Mouse (Mus musculus): ENCODE results near the gene Ppp4r3a. TPM values are rescaled to one million over a fixed set of nuclear protein-coding genes. Genes with fewer than 3 reads are reported as not detected.

Gene Ppp4r3a
- total and polyA plus RNA-seq, 2 experiments from 2014 or later = 13.9 to 31.4 TPM

GRCm38 (mm10) chr12:101028247-101028953 lies 55.1 kb downstream of the Ppp4r3a start:
- no peaks in the 10 kb centered on the region for H3K9me3 ChIP-seq (replicated peaks; ENCODE audit: control insufficient read depth, low read length)
- H3K27ac ChIP-seq (ENCODE audit: low read depth) = peak overlapping the region; percentile 33
- DNase-seq (ENCODE audit: low spot score) (peak; percentile 43), ATAC-seq (ENCODE audit: insufficient read depth, low read depth) (no peak; the same call in 1 of the 2 replicates)
- H3K36me3 ChIP-seq (replicated peaks; ENCODE audit: control insufficient read depth, insufficient read depth, low read length) = no peaks in the 10 kb centered on the region
- peaks cover 22% of the 10 kb centered on the region for H3K27me3 ChIP-seq (ENCODE audit: control insufficient read depth, insufficient read depth, low read length)
- H3K4me2 ChIP-seq (ENCODE audit: low read depth, low read length) = peak overlapping the region; percentile 97
- H3K9ac ChIP-seq (replicated peaks; ENCODE audit: low read depth, low read length) = peak overlapping the region; percentile 41
- no peaks in the 10 kb centered on the region for H3K4me1 ChIP-seq (ENCODE audit: control insufficient read depth, insufficient read depth)
- WGBS = 2% methylated on average over 51 of the region's 67 CpGs
- TF ChIP-seq CTCF (IDR thresholded peaks at IDR 0.05; ENCODE audit: low read depth) = no peak
- no peak for TF ChIP-seq EP300 (IDR thresholded peaks at IDR 0.05; ENCODE audit: low read depth)
- H3K4me3 ChIP-seq (ENCODE audit: low read depth, low read length) = peak overlapping the region; percentile 58

GRCm38 (mm10) chr12:101027451-101028246 lies 55.9 kb downstream of the Ppp4r3a start:
- no peak for ATAC-seq (ENCODE audit: insufficient read depth, low read depth)
- H3K27ac ChIP-seq (ENCODE audit: low read depth) = no peak overlapping the region
- peak overlapping the region; percentile 97 for H3K4me2 ChIP-seq (ENCODE audit: low read depth, low read length)
- H3K4me1 ChIP-seq (ENCODE audit: control insufficient read depth, insufficient read depth) = no peaks in the 10 kb centered on the region
- WGBS = 11% methylated on average over 19 of the region's 19 CpGs
- 0 out of 2 replicates have a peak overlapping the region, but pooled peaks have one; percentile 41 for H3K9ac ChIP-seq (replicated peaks; ENCODE audit: low read depth, low read length)
- peak overlapping the region; percentile 58 for H3K4me3 ChIP-seq (ENCODE audit: low read depth, low read length)
- H3K27me3 ChIP-seq (ENCODE audit: control insufficient read depth, insufficient read depth, low read length) = peaks cover 22% of the 10 kb centered on the region
- no peaks in the 10 kb centered on the region for H3K9me3 ChIP-seq (replicated peaks; ENCODE audit: control insufficient read depth, low read length)
- DNase-seq (ENCODE audit: low spot score) = no peak
- H3K36me3 ChIP-seq (replicated peaks; ENCODE audit: control insufficient read depth, insufficient read depth, low read length) = no peaks in the 10 kb centered on the region
- TF ChIP-seq CTCF (IDR thresholded peaks at IDR 0.05; ENCODE audit: low read depth) (no peak), EP300 (IDR thresholded peaks at IDR 0.05; ENCODE audit: low read depth) (no peak)

GRCm38 (mm10) chr12:101026946-101027345 lies 56.6 kb downstream of the Ppp4r3a start:
- no peak overlapping the region for H3K27ac ChIP-seq (ENCODE audit: low read depth)
- no peak overlapping the region for H3K9ac ChIP-seq (replicated peaks; ENCODE audit: low read depth, low read length)
- H3K4me1 ChIP-seq (ENCODE audit: control insufficient read depth, insufficient read depth) = no peaks in the 10 kb centered on the region
- H3K4me2 ChIP-seq (ENCODE audit: low read depth, low read length) = peak overlapping the region; percentile 97; the same call in 1 of the 2 replicates
- no peaks in the 10 kb centered on the region for H3K9me3 ChIP-seq (replicated peaks; ENCODE audit: control insufficient read depth, low read length)
- H3K27me3 ChIP-seq (ENCODE audit: control insufficient read depth, insufficient read depth, low read length) = peaks cover 22% of the 10 kb centered on the region
- TF ChIP-seq CTCF (IDR thresholded peaks at IDR 0.05; ENCODE audit: low read depth) (no peak), EP300 (IDR thresholded peaks at IDR 0.05; ENCODE audit: low read depth) (no peak)
- no peak for ATAC-seq (ENCODE audit: insufficient read depth, low read depth)
- WGBS = 34% methylated on average over 14 of the region's 14 CpGs
- peak overlapping the region; percentile 58; the same call in 1 of the 2 replicates for H3K4me3 ChIP-seq (ENCODE audit: low read depth, low read length)
- no peaks in the 10 kb centered on the region for H3K36me3 ChIP-seq (replicated peaks; ENCODE audit: control insufficient read depth, insufficient read depth, low read length)
- DNase-seq (ENCODE audit: low spot score) = no peak

GRCm38 (mm10) chr12:101026518-101026917 lies 57.0 kb downstream of the Ppp4r3a start:
- 71% methylated on average over 7 of the region's 7 CpGs for WGBS
- DNase-seq (ENCODE audit: low spot score) = no peak
- TF ChIP-seq EP300 (IDR thresholded peaks at IDR 0.05; ENCODE audit: low read depth) (no peak), CTCF (IDR thresholded peaks at IDR 0.05; ENCODE audit: low read depth) (no peak)
- Histone ChIP-seq H3K36me3 (replicated peaks; ENCODE audit: control insufficient read depth, insufficient read depth, low read length) (no peaks in the 10 kb centered on the region), H3K9me3 (replicated peaks; ENCODE audit: control insufficient read depth, low read length) (no peaks in the 10 kb centered on the region), H3K9ac (replicated peaks; ENCODE audit: low read depth, low read length) (no peak overlapping the region), H3K27me3 (ENCODE audit: control insufficient read depth, insufficient read depth, low read length) (peaks cover 22% of the 10 kb centered on the region), H3K4me1 (ENCODE audit: control insufficient read depth, insufficient read depth) (no peaks in the 10 kb centered on the region), H3K27ac (ENCODE audit: low read depth) (no peak overlapping the region), H3K4me3 (ENCODE audit: low read depth, low read length) (no peak overlapping the region), H3K4me2 (ENCODE audit: low read depth, low read length) (peak overlapping the region; percentile 97; the same call in 1 of the 2 replicates)
- ATAC-seq (ENCODE audit: insufficient read depth, low read depth) = no peak

GRCm38 (mm10) chr12:101026025-101026424 lies 57.5 kb downstream of the Ppp4r3a start:
- Histone ChIP-seq H3K27ac (ENCODE audit: low read depth) (no peak overlapping the region), H3K9ac (replicated peaks; ENCODE audit: low read depth, low read length) (no peak overlapping the region), H3K4me1 (ENCODE audit: control insufficient read depth, insufficient read depth) (no peaks in the 10 kb centered on the region), H3K9me3 (replicated peaks; ENCODE audit: control insufficient read depth, low read length) (no peaks in the 10 kb centered on the region), H3K36me3 (replicated peaks; ENCODE audit: control insufficient read depth, insufficient read depth, low read length) (no peaks in the 10 kb centered on the region), H3K4me2 (ENCODE audit: low read depth, low read length) (no peak overlapping the region), H3K4me3 (ENCODE audit: low read depth, low read length) (no peak overlapping the region), H3K27me3 (ENCODE audit: control insufficient read depth, insufficient read depth, low read length) (peaks cover 22% of the 10 kb centered on the region)
- TF ChIP-seq CTCF (IDR thresholded peaks at IDR 0.05; ENCODE audit: low read depth) (no peak), EP300 (IDR thresholded peaks at IDR 0.05; ENCODE audit: low read depth) (no peak)
- WGBS = 87% methylated on average over 4 of the region's 4 CpGs
- no peak for ATAC-seq (ENCODE audit: insufficient read depth, low read depth)
- DNase-seq (ENCODE audit: low spot score) = no peak
